Mouse (Mus musculus): ENCODE measurements around the gene Lyl1. TPM values are rescaled to one million over a fixed set of nuclear protein-coding genes. Genes with fewer than 3 reads are reported as not detected.

Lyl1 gene
- total RNA-seq, 2 experiments from 2014 or later, result 0.73 to 1.6 TPM

DNA sequence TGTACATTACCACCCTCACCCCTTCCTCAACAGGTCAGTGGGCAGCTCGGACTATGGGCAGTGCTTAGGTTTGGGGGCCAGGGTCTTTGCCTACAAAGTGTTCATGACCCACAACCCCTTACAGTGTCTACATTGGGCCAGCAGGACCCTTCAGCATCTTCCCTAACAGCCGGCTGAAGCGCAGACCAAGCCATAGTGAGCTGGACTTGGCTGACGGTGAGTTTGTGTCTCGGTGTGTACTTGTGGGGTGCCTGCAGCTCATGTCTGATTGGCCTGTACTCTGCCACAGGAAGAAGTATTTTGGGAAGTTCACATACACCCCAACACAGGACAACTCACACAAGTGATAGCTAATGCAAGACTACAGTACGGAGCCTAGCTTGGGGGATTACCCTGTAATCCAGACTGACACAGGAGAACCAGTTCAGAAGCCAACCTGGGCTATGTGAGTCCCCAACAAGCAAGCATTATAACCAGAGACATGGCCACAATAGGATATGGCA lies 1.8 kb downstream of the Lyl1 start:
- DNase-seq (ENCODE audit: low spot score), result no peak

DNA sequence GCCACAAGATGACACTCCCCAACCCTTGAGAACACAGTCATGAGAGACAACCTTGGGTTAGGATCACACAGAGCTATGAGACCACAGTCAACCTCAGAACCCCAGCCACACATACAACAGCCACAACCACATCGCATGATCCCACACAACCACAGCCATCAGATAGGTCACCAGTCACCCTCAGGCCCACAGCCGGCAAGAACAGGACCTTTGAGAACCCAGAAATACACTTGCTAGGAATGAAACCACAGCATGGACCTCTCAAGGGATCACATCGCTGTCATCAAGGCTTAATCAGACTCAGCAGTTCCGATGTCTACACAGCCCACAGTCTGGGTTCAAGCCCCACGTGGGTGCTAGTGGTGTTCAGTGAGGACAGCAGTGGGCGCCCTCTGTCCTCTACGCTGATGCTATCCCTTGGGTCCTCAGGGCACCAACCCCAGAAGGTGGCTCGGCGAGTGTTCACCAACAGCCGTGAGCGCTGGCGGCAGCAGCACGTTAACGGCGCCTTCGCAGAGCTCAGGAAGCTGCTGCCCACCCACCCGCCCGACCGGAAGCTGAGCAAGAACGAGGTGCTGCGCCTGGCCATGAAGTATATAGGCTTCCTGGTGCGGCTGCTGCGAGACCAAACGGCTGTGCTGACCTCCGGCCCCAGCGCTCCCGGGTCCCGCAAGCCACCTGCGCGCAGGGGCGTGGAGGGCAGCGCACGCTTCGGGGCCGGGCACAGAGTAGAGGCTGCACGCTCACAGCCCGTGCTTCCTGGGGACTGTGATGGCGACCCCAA lies 2.4 kb downstream of the Lyl1 start:
- no peak for DNase-seq (ENCODE audit: low spot score)

DNA sequence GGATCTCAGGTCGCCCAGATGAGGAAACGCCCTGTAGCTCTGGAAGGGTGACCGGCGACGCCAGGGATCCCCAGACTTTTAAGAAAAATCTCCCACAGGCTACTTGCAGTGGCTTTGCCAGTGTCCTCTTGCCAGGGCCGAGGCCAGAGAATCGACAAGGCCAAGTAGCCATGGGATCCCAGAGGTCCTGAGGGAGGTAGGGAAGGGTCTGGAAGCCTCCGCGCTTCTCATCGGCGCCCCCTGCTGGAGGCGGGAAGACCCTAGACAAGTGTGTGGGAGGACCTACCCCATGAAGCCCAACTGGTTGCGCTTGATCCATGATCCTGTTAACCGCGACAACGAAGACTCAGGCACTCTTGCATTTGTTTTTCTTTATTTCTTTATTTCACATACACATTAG lies 3.1 kb downstream of the Lyl1 start:
- peak; percentile 83 for DNase-seq (ENCODE audit: low spot score)

DNA sequence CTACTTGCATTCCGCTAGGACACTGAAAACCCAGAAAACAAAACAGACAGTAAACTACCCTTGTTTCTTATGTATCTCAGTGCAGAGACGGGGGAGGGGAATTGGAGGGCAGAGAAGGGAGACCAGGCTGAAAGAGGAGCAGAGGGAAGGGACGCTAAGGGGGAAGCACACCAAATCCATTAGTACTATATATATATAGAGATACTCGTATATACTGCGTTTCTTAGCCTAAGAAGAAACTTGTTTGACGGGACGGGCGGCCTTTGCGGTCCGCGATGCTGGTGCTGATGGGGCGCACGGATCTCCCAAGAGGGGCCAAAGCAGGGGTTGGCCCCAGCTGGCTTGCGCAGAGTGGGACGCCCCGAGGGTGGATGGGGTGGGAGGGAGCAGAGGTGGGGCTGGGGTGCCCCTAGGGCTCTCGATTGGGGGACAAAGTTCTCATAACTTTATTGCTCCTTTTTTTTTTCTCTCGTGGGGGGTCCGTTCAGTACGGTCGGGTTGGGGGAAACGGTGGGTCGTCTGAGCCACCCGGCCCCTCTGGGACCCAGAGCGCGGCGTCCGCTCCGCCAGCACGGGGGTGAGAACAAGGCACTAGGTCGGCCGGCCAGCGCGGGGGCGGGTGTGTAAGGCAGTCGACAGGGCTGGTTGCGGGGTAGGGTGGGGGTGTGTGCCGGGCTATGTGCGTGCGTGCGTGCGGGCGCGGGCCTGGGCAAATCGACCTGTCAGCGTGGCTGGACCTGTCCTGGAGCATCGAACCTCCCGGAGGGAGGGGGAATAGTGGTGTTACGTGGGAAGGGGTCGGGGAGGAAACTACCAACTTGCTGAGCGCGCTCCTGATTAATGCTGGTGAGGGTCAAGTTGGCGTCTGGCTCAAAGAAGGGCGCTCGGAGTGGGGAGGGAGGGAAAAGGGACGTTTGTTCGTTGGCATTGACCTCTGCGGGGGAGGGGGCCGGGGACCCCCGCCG lies 3.9 kb downstream of the Lyl1 start:
- DNase-seq (ENCODE audit: low spot score), result no peak

DNA sequence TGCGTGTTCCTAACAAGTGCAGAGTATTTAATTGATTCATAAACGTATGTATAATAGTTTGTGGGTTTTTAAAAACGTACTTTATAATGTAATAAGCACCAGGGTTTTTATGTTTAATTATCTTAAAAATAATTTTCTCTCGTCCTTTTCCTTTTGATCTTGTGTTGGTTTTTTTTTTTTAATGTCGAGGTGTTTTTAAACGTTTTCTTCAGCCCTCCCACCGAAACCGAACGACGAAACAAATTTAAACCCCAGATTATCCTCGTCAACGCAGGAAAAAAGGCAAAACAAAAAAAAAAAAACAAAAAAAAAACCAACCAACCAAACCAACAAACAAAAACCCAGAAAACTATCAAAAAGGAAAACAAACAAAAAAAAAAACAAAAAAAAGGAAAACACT lies 4.7 kb downstream of the Lyl1 start:
- DNase-seq (ENCODE audit: low spot score), result no peak

DNA sequence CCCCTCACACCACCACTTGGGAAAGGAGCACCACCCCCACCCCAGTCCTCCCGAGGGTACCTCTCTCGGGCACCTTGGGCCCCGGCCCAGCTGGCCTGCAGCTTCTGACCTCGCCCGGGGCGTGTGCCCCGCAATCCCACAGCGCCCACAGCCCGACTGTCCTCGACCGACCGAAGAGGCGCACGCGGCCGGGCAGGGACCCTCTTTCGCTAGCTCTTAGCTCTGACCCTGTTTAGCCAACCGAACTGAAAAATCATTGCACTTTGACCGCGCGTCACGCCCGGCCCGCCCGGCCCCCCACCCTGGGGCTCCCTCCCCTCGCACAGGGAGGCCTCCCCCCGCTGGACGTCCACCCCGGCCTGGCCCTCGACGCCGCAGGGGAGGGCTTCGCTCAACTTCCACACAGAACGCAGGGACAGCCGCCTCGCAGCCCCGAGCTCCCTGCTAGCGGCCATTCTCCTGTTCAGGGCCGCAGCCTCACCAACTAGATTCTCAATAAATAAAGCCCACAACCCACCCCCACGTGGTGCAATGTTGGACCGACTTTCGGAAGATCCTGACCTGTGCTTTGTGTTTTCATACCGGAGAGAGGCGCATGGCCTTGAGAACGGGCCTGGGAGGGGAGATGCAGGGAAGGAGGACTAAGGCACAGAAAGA lies 5.5 kb downstream of the Lyl1 start:
- DNase-seq (ENCODE audit: low spot score), result no peak

DNA sequence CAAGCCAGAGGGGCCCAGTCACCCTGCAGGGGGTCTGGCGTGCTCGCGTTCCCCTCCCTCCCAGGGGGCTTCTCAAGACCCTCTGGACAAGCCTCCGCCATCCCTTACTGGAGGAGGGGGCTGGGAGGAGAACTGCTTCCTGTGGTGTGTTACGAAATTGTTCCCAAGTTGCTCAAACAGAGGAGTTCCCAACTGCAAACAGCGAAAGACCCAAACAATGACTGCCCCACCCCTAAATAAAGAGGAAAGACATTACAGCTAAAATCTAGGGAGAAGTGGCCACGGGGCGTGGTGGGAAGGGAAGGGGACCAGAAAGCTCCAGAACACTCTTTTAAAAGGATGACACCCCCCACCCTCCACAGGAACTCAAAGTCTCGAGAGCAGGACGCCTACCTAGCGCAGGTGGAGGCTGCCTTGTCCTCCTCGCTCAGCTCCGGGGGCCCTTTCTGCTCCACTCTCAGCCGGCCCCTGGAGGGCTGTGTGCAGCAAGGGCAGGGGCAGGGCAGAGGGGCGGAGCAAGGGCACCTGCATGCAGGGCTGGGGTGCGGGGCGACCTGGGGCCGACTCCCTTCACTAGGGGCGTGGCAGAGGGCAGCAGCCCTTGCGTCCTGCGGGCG lies 6.1 kb downstream of the Lyl1 start:
- peak; percentile 59 for DNase-seq (ENCODE audit: low spot score)

DNA sequence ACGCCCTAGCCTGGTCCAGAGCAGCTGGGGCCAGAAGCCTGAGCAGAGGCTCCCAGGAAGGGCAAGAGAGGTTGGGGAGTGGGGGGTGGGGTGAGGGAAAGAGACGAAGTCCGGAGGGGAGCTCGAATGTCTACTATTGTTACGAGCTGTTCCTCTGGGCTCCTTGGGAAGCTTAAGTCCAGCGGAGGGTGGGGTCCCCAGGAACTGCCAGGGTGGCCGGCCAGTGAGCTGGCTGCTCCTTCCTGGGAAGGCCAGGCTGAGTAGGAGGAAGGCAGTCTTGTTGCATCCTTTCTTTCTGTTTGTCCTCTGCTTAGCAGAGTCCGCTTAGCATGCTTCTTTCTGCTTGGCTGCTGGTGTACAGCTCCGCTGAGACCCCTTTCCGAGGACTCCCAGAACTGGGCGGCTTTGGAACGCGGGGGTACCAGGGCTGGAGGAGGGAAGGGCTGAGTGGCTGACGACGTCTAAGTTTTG lies 6.8 kb downstream of the Lyl1 start:
- peak; percentile 59 for DNase-seq (ENCODE audit: low spot score)

DNA sequence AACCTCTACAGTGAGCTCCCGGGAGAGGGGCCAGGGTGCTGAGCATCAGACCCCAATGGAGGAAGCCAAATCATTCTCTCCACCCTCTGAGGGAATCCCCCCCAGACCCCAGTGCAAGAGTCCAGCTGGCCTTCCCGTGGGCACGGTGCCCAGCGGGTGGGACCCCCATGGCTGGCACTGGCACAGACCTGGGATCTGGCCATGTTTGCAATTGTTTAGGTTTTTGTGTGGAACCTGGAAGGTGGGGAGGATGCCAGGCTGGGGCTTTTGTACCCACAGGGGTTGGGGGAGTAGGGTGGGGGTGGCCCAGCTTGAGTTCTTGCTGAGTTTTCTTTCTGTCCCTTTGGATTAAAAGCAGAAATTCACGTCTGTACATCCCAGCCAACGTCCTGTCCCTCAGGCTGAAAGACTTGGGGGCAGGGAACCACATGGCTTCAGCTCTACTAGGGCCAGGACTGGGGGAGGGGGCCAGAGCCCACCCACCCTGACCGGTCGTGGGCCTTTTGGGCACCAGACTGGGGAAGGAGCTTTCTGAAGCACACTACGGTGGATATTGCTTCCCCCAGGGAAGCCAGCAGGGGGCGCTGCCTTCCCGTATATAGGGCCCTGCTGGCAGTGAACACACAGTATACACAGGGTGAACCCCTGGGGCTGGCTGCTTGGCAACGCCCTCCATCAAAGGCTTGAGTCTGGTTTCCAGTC lies 7.7 kb downstream of the Lyl1 start:
- DNase-seq (ENCODE audit: low spot score), result peak; percentile 90

DNA sequence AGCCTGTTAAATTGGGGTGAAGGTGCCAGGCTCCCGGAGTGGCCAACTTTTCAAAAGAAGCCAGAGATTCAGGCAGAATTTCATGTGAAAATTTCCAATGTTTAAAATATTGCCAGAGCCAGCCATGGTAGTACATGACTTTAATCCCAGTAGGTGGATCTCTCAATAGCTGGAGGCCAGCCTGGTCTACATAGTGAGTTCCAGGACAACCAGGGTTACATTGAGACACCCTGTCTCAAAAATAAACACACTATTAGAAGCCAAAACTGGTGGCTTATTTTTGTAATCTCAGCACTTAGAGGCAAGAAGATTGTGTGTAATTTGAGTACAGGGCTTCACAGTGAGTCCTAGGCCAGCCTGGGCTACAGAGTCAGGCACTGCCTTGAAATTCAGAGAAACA lies 8.7 kb downstream of the Lyl1 start:
- no peak for DNase-seq (ENCODE audit: low spot score)

DNA sequence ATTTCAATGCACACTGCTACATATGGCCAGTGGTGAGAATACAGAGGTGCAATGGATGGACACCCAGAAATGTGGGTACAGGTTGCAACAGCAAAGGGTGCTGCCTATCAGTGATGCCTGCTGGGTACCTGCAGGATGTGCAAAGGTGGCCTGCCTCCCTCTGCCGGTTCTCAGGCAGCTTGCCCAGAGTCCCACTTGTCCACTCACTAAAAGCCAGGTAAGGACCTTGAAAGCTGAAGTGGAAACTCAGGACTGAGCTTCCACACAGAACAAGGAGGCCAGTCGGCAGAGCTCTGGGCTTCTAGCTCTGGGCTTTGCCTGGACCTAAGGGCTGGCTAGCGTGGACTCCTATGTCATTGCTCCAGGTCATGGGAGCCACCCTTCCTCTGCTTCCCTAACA lies 10.1 kb downstream of the Lyl1 start:
- DNase-seq (ENCODE audit: low spot score), result no peak

DNA sequence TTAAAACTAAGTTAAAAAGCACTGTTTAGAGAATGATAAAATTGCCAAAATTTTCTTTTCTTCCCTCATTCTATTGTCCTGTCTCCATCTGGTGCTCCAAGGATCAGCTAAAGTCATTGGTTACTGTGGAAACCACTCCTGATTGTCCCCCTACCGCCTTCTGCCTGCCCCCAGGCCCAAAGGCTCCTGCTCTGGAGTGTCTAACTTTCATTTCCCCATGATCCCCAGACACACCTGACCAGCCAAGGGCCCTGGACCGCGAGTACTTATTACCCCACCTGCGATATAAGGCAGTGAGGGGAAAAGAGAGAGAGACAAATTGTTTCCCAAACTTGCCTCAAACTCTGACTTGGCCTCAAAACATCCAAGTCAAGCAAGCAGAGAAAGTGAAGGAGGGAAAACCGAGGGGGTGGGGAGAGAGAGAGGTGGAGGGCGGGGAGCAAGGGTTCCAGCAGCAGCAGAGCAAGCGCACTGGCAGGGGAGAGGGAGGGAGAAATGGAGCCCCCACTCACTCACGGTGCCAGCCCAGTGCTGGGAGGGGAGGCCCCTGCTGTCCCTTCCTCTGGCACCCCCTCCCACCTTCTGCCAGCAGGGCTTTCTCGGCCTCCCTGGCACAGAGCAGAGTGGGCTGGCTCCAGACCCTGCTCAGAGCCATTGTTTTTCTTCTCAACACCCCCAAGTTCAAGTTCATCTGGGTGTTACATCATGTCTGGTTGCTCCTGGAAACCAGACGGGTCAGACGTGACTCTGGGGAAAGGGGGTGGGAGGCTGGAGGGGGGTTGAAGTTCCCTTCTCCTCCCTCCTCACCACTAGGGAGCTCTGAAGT lies 10.9 kb downstream of the Lyl1 start:
- DNase-seq (ENCODE audit: low spot score), result peak; percentile 54

DNA sequence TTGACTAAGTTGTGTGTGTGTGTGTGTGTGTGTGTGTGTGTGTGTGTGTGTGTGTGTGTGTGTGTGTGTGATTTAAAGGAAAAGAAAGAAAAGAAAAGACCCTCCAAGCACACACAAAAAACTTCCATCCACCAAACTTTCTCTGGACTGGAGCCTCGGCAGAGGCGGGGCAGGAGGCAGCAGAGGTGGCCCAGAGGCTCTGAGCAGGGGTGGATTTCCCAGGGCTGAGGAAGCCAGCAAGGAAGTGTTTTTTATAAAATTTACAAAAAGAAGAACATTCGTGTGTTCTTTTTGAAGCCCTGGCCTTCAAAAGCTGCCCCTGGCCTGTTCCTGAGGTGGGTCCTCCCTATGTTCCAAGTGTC lies 11.5 kb downstream of the Lyl1 start:
- DNase-seq (ENCODE audit: low spot score), result no peak

DNA sequence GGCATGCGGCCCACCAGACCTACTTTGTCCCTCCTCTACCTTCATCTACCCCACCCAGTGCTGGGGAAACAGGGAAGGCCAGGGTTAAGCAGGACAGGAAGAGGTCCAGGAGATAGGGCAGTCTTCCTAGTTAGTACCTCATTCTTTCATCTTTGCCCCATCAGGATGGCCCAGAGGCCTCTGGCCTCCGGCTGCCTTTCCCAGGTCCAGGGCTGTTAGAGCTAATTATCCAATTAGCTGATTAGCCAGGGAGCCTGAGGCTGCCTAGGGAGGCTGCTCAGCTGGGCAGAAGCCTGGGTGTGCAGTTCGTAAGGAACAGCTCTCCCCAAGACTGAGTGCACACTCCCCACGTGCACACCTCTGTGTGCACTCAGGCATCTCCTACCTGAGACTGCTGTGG lies 12.1 kb downstream of the Lyl1 start:
- no peak for DNase-seq (ENCODE audit: low spot score)

DNA sequence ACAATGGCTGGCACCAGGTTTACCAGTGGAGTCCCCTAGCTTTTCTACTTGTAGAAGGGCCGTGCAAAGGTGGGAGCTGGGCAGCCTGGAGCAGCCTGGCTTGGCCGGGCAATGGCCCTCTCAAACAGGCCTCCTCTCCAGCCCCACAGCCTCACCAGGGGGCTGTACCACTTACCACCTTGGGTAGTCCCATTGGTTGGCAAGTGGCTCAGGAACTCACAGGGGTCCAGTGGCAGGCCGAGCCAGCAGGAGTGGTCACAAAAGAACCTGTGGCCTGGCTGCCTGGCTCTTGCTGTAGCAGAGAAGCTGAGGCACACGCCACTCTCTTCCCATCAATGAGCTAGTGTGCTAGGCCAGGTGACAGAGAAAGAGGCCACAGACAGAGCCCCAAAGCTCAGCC lies 12.9 kb downstream of the Lyl1 start:
- DNase-seq (ENCODE audit: low spot score), result no peak

DNA sequence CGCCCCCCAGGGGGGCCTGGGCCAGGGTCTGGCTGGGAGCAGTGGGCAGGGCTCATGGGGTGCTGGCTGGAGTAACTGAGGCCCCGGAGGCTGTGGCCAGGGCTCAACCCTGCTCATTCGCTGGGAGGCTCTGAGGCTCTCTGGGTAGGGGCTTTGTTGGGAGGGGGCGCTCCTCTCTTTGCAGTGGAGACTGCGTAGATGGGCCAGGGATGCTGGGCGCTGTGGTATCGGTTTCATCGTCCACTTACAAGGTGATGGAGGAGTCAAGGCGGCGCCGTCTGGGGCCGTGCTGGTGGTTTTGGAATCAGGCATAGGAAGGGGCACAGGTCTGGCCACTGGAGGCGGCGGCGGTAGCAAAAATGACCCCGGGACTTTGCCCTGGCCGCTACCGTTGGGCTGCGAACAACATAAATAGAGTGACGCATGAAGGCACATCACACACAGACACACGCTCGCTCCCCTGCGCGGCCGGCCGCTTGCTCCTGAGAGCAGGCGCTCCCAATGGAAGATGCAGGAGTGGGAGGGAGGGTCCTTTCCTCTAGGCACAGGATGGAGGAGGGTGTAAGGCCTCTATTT lies 14.7 kb downstream of the Lyl1 start:
- no peak for DNase-seq (ENCODE audit: low spot score)

DNA sequence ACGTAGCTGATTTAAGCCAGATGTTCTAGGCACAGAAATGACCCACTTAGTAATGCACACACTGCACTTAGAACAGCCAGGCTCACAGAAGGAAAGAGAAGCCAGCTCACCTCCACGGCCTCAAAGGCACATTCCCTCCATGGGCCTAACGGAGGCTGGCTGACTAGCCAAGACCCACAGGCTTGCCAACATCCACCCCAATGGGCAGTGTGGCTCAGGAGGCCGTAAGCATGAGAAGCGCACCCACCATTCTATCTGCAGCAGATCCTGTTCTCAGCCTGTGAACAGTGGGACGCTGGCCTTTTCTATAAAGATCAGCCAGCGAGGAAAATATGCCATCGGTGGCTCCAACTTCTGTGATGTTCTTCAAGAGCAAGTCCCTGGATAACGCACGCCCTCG lies 15.5 kb downstream of the Lyl1 start:
- DNase-seq (ENCODE audit: low spot score), result no peak

DNA sequence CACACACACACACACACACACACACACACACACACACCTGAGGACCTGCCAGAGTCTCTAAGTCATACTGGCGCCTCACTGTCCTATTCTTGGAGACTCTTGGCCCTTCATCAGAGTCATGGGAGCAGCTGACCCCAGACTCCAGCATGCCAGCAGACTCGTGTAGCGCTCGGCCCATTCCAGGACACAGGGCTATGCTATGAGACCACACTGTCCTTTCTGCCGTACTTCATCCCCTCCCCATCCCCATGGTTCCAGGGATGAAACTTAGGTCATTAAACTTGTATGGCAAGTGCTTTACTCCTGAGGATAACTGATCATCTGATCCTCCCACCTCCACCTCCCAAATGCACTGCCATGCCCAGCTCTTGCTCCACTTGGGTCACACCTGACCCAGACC lies 17.2 kb downstream of the Lyl1 start:
- DNase-seq (ENCODE audit: low spot score), result peak; percentile 84

DNA sequence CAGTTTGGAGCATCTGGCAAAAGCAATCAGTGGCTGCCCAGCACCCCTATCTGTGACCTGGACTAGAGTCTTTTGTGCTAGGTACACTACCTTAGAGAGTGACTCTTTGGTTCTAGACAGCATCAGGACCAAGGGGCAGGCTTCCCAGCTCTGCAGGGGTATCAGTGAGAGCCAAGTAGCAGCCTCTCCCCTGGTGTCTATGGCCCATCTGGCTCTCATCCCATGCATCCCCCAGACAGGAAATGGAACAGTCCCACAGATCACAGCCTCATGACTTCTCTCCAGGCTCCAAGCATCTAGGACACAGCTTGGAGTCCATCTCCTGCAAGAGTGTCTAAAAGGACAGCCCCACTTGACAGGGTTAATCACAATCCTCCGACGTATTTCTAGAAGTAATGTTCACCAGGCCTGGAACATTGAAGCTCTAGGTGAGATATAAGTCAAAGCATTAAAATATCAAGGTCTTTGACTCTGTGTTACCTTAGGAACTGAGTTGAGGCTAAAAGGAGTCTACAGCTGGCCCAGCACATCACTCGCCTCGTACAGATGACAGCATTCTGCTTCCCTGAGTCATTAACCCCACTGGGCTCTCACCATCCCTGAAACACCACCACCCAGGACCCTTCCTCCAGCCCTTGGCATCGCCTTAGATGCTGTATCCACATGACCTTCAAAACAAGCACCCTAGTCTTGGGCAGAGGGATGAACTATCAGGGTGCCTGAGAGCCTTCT lies 17.9 kb downstream of the Lyl1 start:
- no peak for DNase-seq (ENCODE audit: low spot score)

Data from gastrocnemius, adult 18-20 months (tissue).